Mouse (Mus musculus): ENCODE results near the gene She. TPM values are rescaled to one million over a fixed set of nuclear protein-coding genes. Genes with fewer than 3 reads are reported as not detected.
"Not testable (repeated sequence)": the region's sequence is repeated elsewhere in the genome, so short reads cannot be mapped to it uniquely, and the experiment has no call there.

Gene She
- polyA plus RNA-seq, 1 experiment: 0.60 TPM

GRCm38 (mm10) chr3:89859936-89860335 lies 28.8 kb downstream of the She start:
- no peak for DNase-seq (ENCODE audit: low read depth, low spot score)
- WGBS: 49% methylated on average over 3 of the region's 3 CpGs

GRCm38 (mm10) chr3:89860343-89860742 lies 29.2 kb downstream of the She start:
- no peak for DNase-seq (ENCODE audit: low read depth, low spot score)
- whole genome bisulfite sequencing: 61% methylated on average over 3 of the region's 3 CpGs

DNA sequence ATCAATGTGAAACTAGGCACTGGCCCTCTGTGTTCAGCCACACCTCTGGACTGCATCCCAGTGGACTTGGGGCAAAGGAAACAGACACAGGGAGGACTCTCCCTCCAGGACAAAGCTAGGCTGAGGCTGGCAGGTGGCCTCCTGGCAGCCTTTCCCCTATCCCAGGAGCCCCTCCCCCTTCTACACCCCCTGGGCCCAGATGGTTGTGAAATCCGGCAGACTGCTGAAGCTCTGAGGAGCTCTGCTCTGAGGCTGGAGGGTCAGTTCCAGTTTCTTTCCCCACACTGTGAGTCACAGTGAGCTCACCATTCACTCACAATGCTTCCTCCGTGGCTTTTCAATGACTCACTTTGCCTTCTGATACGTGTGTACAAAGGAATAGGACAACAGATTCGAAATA lies 29.9 kb downstream of the She start:
- WGBS: 16% methylated on average over 4 of the region's 4 CpGs
- no peak for DNase-seq (ENCODE audit: low read depth, low spot score)

GRCm38 (mm10) chr3:89862182-89862761 lies 31.1 kb downstream of the She start:
- no peak for DNase-seq (ENCODE audit: low read depth, low spot score)
- WGBS: 48% methylated on average over 8 of the region's 8 CpGs

- not testable (repeated sequence) for DNase-seq (ENCODE audit: low read depth, low spot score)
- 63% methylated on average over 3 of the region's 3 CpGs for WGBS
These were observed 32.1 kb downstream of the She start for GRCm38 (mm10) chr3:89863276-89863675.

DNA sequence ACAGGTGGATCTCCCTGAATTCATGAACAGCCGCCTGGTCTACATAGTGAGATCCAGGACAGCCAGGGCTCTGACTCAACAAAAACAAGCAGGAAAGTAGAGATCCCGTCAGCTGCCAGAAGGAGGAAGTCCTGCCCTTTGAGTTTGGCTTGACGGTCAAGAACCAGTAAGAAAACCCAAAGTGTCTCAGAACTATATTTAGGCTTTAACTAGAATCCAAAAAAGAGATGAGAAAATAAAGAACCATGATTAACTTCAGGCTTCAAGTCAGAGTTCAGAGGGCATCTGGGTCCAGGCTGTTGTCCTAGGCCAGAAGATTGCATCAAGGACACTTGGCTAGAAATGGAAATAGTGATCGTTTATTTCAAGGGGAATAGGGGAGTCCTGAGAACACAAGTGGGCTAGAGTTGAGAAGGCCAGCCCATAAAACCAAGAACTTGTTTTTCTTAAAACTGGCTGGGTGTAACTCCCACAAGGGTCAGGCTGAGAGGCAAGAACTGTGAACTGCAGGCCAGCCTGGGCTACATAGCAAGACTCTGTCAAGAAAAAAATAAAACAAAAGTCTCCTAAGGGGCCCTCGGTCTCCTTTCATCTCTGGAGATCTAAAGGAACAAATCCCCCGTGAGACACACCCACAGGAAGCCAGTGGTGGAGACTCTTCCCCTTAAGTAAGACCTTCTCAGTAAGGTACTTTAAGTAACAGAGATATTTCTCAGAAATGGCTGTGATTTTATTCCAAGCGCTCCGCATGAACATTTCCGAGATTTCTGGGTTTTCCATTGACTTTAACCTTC lies 32.7 kb downstream of the She start:
- no peak for DNase-seq (ENCODE audit: low read depth, low spot score)
- 62% methylated on average over 9 of the region's 9 CpGs for WGBS

DNA sequence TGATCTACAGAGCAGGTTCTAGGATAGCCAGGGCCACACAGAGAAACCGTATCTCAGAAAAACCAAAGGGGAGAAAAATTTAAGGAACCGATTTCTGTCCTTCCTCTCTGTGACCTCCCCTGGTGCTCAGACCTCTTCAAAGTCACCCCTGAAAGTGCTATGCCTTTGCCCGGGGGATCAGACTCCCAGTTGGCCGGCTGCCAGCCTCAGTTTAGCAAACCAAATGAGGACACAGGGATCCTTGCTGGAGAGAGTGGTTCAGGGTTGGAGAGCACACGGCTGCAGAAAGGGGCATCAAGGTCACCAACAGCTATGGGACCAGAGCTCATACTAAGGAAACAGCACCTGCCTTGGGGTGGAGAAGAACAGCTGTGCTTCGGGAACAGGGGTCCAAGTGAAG lies 33.9 kb downstream of the She start:
- WGBS: 55% methylated on average over 6 of the region's 6 CpGs
- no peak for DNase-seq (ENCODE audit: low read depth, low spot score)

DNA sequence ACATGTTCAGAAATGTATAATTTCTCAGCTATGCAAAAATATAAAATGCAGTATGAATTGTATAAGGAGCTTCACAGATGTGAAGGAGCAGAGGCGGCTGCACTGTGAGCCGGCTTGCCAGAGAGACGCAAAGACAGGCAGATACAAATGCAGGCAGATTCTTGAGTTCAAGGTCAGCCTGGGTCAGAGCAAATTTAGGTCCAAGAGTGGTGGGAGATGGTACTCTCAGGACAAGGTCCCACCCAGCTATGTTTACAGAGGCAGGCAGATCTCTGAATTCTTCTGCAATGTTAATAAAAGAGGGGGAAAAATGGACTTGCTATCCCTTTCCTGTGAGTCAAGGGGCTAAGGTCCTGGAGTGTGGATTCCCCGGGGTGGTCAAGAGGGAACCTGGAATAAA lies 34.6 kb downstream of the She start:
- 72% methylated on average over 4 of the region's 4 CpGs for WGBS
- DNase-seq (ENCODE audit: low read depth, low spot score): no peak

GRCm38 (mm10) chr3:89867651-89868050 lies 36.5 kb downstream of the She start:
- DNase-seq (ENCODE audit: low read depth, low spot score): no peak
- WGBS: 67% methylated on average over 4 of the region's 4 CpGs

DNA sequence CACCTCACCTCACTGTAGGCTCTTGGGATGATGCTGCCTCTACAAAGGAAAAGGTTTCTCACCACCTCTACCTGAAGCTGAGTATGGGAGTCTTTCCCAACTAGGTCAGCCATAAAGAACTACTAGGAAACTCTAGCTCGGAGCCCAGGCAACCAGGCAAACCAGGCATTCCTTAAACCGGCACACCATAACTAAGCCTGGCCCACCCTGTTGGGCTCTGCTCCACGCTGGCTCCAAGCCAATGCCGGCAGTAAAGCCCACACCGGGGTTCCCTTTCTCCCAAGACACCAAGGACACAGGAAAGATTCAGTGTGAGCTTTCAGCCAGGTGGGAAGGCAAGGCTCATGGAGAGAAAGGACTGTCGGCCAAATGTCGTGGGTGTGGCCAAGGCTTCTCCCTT lies 37.2 kb downstream of the She start:
- WGBS: 19% methylated on average over 7 of the region's 7 CpGs
- no peak for DNase-seq (ENCODE audit: low read depth, low spot score)

DNA sequence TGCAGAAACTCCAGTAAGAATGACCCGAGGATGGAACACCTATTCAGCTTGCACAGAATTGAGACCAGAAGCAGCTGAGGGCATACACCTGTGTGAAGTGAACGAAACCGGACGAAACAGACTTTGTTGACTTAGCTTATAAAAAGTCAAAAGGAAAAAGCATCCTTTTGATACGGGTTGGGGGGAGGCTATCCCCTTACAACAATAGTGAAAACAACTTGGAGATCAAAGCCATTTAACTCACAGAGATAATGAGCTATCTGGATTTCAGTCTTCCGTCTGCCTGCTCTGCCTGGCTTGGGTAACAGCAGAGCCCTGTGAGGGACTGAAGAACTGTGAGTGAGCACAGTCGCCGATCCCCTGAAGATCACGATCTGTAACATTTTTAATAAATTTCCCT lies 37.8 kb downstream of the She start:
- WGBS: 56% methylated on average over 9 of the region's 9 CpGs
- DNase-seq (ENCODE audit: low read depth, low spot score): no peak

DNA sequence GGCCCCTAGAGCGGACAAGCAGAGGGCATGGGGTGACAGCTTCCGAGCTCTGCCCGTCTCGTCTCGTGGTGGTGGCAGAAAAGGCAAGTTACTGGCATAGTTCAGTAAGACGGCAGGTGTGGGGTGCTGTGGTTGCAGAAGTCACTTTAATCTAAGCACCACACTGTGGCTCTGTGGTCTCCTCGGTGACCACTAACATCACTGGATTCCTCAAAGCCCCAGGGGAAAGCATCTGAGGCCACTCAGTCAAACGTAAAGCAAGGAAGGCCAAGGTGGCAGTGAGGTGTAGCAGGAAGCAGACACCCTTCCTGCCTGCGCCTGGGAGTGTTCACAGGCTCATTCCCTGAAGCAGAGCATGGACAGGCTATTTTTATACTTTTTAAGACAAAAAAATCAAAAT lies 38.4 kb downstream of the She start:
- 76% methylated on average over 9 of the region's 9 CpGs for WGBS
- DNase-seq (ENCODE audit: low read depth, low spot score): no peak

- DNase-seq (ENCODE audit: low read depth, low spot score): no peak
- 68% methylated on average over 22 of the region's 22 CpGs for WGBS
These were observed 39.5 kb downstream of the She start for GRCm38 (mm10) chr3:89870472-89871271.

DNA sequence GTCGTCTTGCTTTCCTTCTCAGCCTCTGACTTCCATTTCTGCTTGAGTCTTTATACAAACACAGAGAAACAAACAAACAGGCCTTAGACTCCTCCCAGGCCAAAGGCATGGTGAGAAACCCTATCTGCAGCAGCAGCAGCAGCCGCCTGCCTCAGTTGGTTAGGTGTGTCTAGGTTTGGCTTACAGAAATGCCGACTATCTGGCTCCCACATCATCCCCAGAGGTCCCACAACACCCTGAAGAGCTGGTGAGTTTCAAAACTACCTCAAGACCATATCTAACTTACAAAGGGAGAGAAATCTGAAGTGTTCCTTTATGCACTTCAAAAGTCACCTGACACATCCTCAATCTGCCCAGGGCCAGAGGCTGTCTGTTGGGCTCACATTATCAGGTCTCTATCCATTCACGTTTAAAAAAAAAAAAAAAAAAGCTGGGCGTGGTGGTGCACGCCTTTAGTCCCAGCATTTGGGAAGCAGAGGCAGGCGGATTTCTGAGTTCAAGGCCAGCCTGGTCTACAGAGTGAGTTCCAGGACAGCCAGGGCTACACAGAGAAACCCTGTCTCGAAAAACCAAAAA lies 40.3 kb downstream of the She start:
- WGBS: 59% methylated on average over 8 of the region's 8 CpGs

GRCm38 (mm10) chr3:89872209-89872608 lies 41.0 kb downstream of the She start:
- 21% methylated on average over 7 of the region's 7 CpGs for WGBS
- no peak for DNase-seq (ENCODE audit: low read depth, low spot score)

More for the DNA sequence above, 40.3 kb downstream of the She start:
- no peak for DNase-seq (ENCODE audit: low read depth, low spot score)

DNA sequence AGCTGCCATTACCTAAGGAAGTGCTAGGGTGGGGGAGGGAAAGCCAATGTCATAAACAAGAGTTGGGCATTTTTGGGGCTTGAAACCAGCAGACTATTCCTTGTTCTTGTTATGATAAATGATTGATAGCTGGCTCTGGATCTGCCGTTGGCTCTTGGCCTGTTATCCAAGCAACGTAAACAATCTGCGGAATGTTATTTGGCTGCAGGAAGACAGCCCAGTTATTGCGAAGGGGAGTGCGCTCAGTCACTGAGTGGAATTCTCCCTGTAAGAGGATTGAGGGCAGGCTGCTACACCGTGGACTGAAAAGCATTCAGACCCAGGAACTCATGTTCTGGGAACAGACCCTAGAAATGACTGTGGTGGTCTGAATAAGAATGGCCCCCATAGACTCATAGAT lies 41.5 kb downstream of the She start:
- no peak for DNase-seq (ENCODE audit: low read depth, low spot score)

DNA sequence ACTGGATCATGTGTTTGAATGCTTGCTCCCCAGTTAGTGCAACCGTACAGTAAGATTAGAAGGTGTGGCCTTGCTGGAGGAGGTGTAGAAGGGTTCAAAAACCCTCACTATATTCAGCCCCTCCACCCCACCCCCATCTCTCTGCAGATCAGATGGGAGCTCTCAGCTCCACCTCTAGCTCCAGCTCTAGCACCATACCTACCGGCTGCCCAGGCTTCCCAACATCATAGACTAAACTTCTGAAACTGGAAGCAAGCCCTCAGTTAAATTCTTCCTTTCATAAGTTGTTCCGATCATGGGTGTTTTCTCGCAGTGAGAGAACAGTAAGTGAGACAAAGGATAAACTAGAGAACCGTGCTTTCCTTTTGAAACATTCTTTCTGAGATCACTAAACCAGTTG lies 42.9 kb downstream of the She start:
- WGBS: 81% methylated on average over 5 of the region's 5 CpGs
- DNase-seq (ENCODE audit: low read depth, low spot score): no peak

More for the DNA sequence above, 41.5 kb downstream of the She start:
- WGBS: 7% methylated on average over 6 of the region's 6 CpGs

DNA sequence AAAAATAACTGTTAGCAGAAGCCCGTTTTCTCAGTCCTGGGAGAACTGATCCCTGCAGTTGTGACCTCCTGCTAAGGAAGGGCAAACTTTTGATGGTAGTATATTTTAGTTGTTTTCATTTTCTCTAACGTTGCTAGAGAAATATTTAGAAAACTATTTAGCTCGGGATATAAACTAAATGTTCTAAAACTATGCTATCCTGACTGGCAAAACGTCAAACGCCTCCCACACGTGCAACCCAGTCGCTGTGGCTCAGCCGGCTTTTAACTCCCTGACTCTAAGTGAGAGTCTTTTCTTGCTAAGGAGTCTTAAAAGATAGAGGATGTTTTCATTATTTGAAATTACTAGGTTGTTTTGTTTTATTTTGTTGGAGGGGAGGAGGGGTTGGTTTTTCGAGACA lies 43.9 kb downstream of the She start:
- DNase-seq (ENCODE audit: low read depth, low spot score): no peak
- WGBS: 64% methylated on average over 9 of the region's 9 CpGs

DNA sequence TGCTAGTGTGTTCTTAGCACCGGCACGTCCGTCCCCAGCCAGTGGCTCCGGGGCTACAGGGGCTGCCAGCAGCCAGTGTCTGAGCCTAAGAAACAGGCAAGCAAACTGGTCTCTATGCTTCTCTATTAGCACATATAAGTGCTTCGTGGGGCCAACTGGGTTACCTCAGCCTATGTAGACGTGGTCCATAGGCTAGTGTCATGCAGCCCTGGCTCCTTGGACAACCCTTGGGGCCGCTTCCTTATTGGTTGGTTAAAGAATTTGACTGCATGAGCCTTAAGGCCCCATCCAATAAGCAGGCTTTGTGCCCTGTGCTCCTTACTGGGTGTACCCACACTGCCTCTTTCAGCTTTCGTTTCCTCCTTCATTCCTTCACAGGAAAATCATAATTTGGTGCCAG lies 44.6 kb downstream of the She start:
- 79% methylated on average over 8 of the region's 8 CpGs for WGBS

DNA sequence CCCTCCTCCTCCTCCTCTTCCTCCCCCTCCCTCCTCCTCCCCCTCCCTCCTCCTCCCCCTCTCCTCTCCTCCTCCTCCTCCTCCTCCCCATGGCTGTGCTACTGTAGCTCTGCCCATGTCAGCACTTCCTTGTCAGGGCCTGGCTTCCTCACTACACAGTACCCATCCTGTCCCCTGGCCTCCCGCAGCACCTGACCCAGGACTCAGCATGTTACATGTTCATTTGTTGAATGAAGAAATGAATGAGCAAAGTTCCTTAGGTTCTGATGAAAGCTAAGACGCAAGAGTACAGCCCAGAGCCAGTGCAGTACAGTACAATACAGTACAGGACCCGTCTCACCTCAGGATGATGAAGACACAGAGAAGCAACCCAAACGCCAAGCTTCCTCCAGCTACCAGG lies 45.3 kb downstream of the She start:
- no peak for DNase-seq (ENCODE audit: low read depth, low spot score)
- WGBS: 63% methylated on average over 4 of the region's 4 CpGs

More for the DNA sequence above, 44.6 kb downstream of the She start:
- no peak for DNase-seq (ENCODE audit: low read depth, low spot score)
